Mouse (Mus musculus) MEL (cell line): ENCODE data around the gene Scn4a. TPM values are rescaled to one million over a fixed set of nuclear protein-coding genes. Genes with fewer than 3 reads are reported as not detected.

ENCODE experiments used
- DNase-seq: peaks from one replicate; pipeline ENCODE4 v3.0.0; 2011; ENCODE audit warnings: low read depth, low spot score
- H3K27ac ChIP-seq: 2 replicates; pipeline ENCODE4 v1.5.1; 2012; ENCODE audit warnings: low read depth, mild to moderate bottlenecking, control low read depth, low read length, moderate library complexity; ENCODE audit not compliant: control insufficient read depth
- H3K27me3 ChIP-seq, 2 experiments: fragments of 150-350 bp in 1 of 2; sonication (generic) in 1 of 2; 2 replicates each; pipeline ENCODE4 v1.6.1; 2012; ENCODE audit warnings: low read length in 2 of 2, mild to moderate bottlenecking in 2 of 2, improper control_type of control experiment in 1 of 2, moderate library complexity in 1 of 2; ENCODE audit not compliant: insufficient read depth in 2 of 2, control insufficient read depth in 1 of 2
- H3K36me3 ChIP-seq, 2 experiments: 2 replicates each; pipeline ENCODE4 v1.6.1; 2012 to 2014; ENCODE audit warnings: low read length in 2 of 2, improper control_type of control experiment in 1 of 2, inconsistent platforms in 1 of 2, mild to moderate bottlenecking in 1 of 2; ENCODE audit not compliant: insufficient read depth in 2 of 2, control insufficient read depth in 1 of 2
- H3K4me1 ChIP-seq, 2 experiments: fragments of 150-350 bp in 1 of 2; sonication (generic) in 1 of 2; 2 replicates each; pipeline ENCODE4 v1.6.1; 2012; ENCODE audit warnings: low read length in 2 of 2, improper control_type of control experiment in 1 of 2, mild to moderate bottlenecking in 1 of 2; ENCODE audit not compliant: insufficient read depth in 2 of 2, control insufficient read depth in 1 of 2
- H3K4me3 ChIP-seq, 2 experiments: fragments of 150-350 bp in 1 of 2; sonication (generic) in 1 of 2; 2 replicates each; pipeline ENCODE4 v1.5.1; 2012; ENCODE audit warnings: low read depth in 2 of 2, low read length in 2 of 2, mild to moderate bottlenecking in 2 of 2, moderate library complexity in 2 of 2, control low read depth in 1 of 2, improper control_type of control experiment in 1 of 2; ENCODE audit not compliant: control insufficient read depth in 1 of 2, insufficient read depth in 1 of 2
- H3K79me2 ChIP-seq: 2 replicates; pipeline ENCODE4 v1.6.1; 2012; ENCODE audit warnings: mild to moderate bottlenecking, low read length, moderate library complexity; ENCODE audit not compliant: control insufficient read depth, poor library complexity, insufficient read depth
- H3K9ac ChIP-seq: 2 replicates; pipeline ENCODE4 v1.6.1; 2012; ENCODE audit warnings: low read depth, mild to moderate bottlenecking, control low read depth, low read length, moderate library complexity; ENCODE audit not compliant: control insufficient read depth, poor library complexity, severe bottlenecking
- H3K9me3 ChIP-seq: fragments of 150-350 bp; sonication (generic); replicated peaks from 2 replicates; pipeline ENCODE4 v1.6.1; 2012; ENCODE audit warnings: mild to moderate bottlenecking, low read length, improper control_type of control experiment, moderate library complexity; ENCODE audit not compliant: insufficient read depth
- BHLHE40 ChIP-seq: IDR thresholded peaks from 2 replicates; pipeline ENCODE4 v1.6.1; 2012; ENCODE audit warnings: low read depth, mild to moderate bottlenecking, inconsistent platforms, low read length, improper control_type of control experiment, borderline replicate concordance
- CHD2 ChIP-seq: IDR thresholded peaks from 2 replicates; pipeline ENCODE4 v1.6.1; 2011; ENCODE audit warnings: low read length, improper control_type of control experiment
- CTCF ChIP-seq, 3 experiments: IDR thresholded peaks in 2 of 3; conservative IDR thresholded peaks in 1 of 3; 2 replicates each; pipeline ENCODE4 v1.5.1; 2011 to 2012; ENCODE audit warnings: low read length in 3 of 3, low read depth in 2 of 3, mild to moderate bottlenecking in 2 of 3, improper control_type of control experiment in 1 of 3, inconsistent platforms in 1 of 3, mixed read lengths in 1 of 3, moderate library complexity in 1 of 3; ENCODE audit not compliant: control insufficient read depth in 1 of 3, insufficient read depth in 1 of 3, poor library complexity in 1 of 3, severe bottlenecking in 1 of 3
- E2F4 ChIP-seq: IDR thresholded peaks from 2 replicates; pipeline ENCODE4 v1.6.1; 2011; ENCODE audit warnings: low read depth, low read length, improper control_type of control experiment, borderline replicate concordance
- EP300 ChIP-seq, 2 experiments: IDR thresholded peaks; 2 replicates each; pipeline ENCODE4 v1.6.1; 2011; ENCODE audit warnings: improper control_type of control experiment in 2 of 2, low read length in 2 of 2, low read depth in 1 of 2, mild to moderate bottlenecking in 1 of 2
- ETS1 ChIP-seq: IDR thresholded peaks from 2 replicates; pipeline ENCODE4 v1.6.1; 2012; ENCODE audit warnings: low read depth, mild to moderate bottlenecking, inconsistent platforms, low read length, improper control_type of control experiment, moderate library complexity
- GABPA ChIP-seq: IDR thresholded peaks from 2 replicates; pipeline ENCODE4 v1.6.1; 2012; ENCODE audit warnings: low read depth, mild to moderate bottlenecking, inconsistent platforms, low read length, improper control_type of control experiment, moderate library complexity
- GATA1 ChIP-seq: IDR thresholded peaks from 2 replicates; pipeline ENCODE4 v1.6.1; 2011; ENCODE audit warnings: low read depth, low read length, improper control_type of control experiment
- HCFC1 ChIP-seq: IDR thresholded peaks from 2 replicates; pipeline ENCODE4 v1.6.1; 2012; ENCODE audit warnings: low read depth, mild to moderate bottlenecking, inconsistent platforms, low read length, improper control_type of control experiment, moderate library complexity
- JUND ChIP-seq: IDR thresholded peaks from 2 replicates; pipeline ENCODE4 v1.6.1; 2011; ENCODE audit warnings: low read depth, mild to moderate bottlenecking, improper control_type of control experiment, low read length
- KAT2A ChIP-seq: conservative IDR thresholded peaks from 2 replicates; pipeline ENCODE4 v1.6.1; 2012; ENCODE audit warnings: low read depth, low read length, improper control_type of control experiment, inconsistent platforms
- MAFK ChIP-seq: IDR thresholded peaks from 2 replicates; pipeline ENCODE4 v1.6.1; 2011; ENCODE audit warnings: low read depth, mild to moderate bottlenecking, low read length, improper control_type of control experiment, borderline replicate concordance
- MAX ChIP-seq: IDR thresholded peaks from 2 replicates; pipeline ENCODE4 v1.6.1; 2011; ENCODE audit warnings: low read length, improper control_type of control experiment
- MAZ ChIP-seq: IDR thresholded peaks from 2 replicates; pipeline ENCODE4 v1.6.1; 2012; ENCODE audit warnings: low read depth, mild to moderate bottlenecking, inconsistent platforms, low read length, improper control_type of control experiment
- MEF2A ChIP-seq: IDR thresholded peaks from 2 replicates; pipeline ENCODE4 v1.6.1; 2014; ENCODE audit warnings: low read depth, mild to moderate bottlenecking, inconsistent platforms, low read length, improper control_type of control experiment; ENCODE audit not compliant: poor library complexity, insufficient replicate concordance, severe bottlenecking; ENCODE audit errors: extremely low read depth
- MXI1 ChIP-seq: IDR thresholded peaks from 2 replicates; pipeline ENCODE4 v1.6.1; 2011; ENCODE audit warnings: mild to moderate bottlenecking, low read depth, low read length, improper control_type of control experiment
- MYC ChIP-seq: IDR thresholded peaks from 2 replicates; pipeline ENCODE4 v1.6.1; 2011; ENCODE audit warnings: low read depth, mild to moderate bottlenecking, low read length, improper control_type of control experiment, moderate library complexity
- NELFE ChIP-seq: IDR thresholded peaks from 2 replicates; pipeline ENCODE4 v1.6.1; 2011; ENCODE audit warnings: low read depth, low read length, improper control_type of control experiment
- POLR2A ChIP-seq, 2 experiments: IDR thresholded peaks; 2 replicates each; pipeline ENCODE4 v1.6.1; 2011 to 2012; ENCODE audit warnings: low read length in 2 of 2, mild to moderate bottlenecking in 2 of 2, control low read depth in 1 of 2, improper control_type of control experiment in 1 of 2, low read depth in 1 of 2, moderate library complexity in 1 of 2; ENCODE audit not compliant: control insufficient read depth in 1 of 2, insufficient read depth in 1 of 2, poor library complexity in 1 of 2
- POLR2AphosphoS2 ChIP-seq: IDR thresholded peaks from 2 replicates; pipeline ENCODE4 v1.6.1; 2011; ENCODE audit warnings: low read length, improper control_type of control experiment
- POLR2AphosphoS5 ChIP-seq: IDR thresholded peaks from 2 replicates; pipeline ENCODE4 v1.6.1; 2012; ENCODE audit warnings: low read depth, borderline replicate concordance, mild to moderate bottlenecking, inconsistent platforms, low read length, moderate library complexity, mixed read lengths
- RAD21 ChIP-seq: IDR thresholded peaks from 2 replicates; pipeline ENCODE4 v1.6.1; 2011; ENCODE audit warnings: mild to moderate bottlenecking, low read depth, low read length, improper control_type of control experiment
- RCOR1 ChIP-seq: IDR thresholded peaks from 2 replicates; pipeline ENCODE4 v1.6.1; 2012; ENCODE audit warnings: low read depth, mild to moderate bottlenecking, inconsistent platforms, low read length, improper control_type of control experiment
- SIN3A ChIP-seq: IDR thresholded peaks from 2 replicates; pipeline ENCODE4 v1.6.1; 2012; ENCODE audit warnings: low read length, improper control_type of control experiment, inconsistent platforms
- SMC3 ChIP-seq: IDR thresholded peaks from 2 replicates; pipeline ENCODE4 v1.6.1; 2011; ENCODE audit warnings: low read depth, low read length, improper control_type of control experiment
- TAL1 ChIP-seq: IDR thresholded peaks from 2 replicates; pipeline ENCODE4 v1.6.1; 2012; ENCODE audit warnings: mild to moderate bottlenecking, inconsistent platforms, low read length, moderate library complexity, mixed read lengths
- TBP ChIP-seq: IDR thresholded peaks from 2 replicates; pipeline ENCODE4 v1.8.0; 2011; ENCODE audit warnings: low read depth, low read length, improper control_type of control experiment
- TCF12 ChIP-seq: IDR thresholded peaks from 2 replicates; pipeline ENCODE4 v1.6.1; 2014; ENCODE audit warnings: low read depth, mild to moderate bottlenecking, inconsistent platforms, low read length, improper control_type of control experiment, moderate library complexity
- UBTF ChIP-seq: IDR thresholded peaks from 2 replicates; pipeline ENCODE4 v1.6.1; 2012; ENCODE audit warnings: low read depth, mild to moderate bottlenecking, inconsistent platforms, low read length, improper control_type of control experiment, moderate library complexity, borderline replicate concordance; ENCODE audit not compliant: insufficient read depth
- USF1 ChIP-seq: IDR thresholded peaks from 2 replicates; pipeline ENCODE4 v1.6.1; 2014; ENCODE audit warnings: low read depth, mild to moderate bottlenecking, inconsistent platforms, low read length, improper control_type of control experiment, moderate library complexity
- USF2 ChIP-seq, 2 experiments: IDR thresholded peaks; 2 replicates each; pipeline ENCODE4 v1.6.1; 2011 to 2012; ENCODE audit warnings: improper control_type of control experiment in 2 of 2, low read length in 2 of 2, borderline replicate concordance in 1 of 2, inconsistent platforms in 1 of 2, low read depth in 1 of 2, mild to moderate bottlenecking in 1 of 2; ENCODE audit not compliant: insufficient read depth in 1 of 2
- ZC3H11A ChIP-seq: IDR thresholded peaks from 2 replicates; pipeline ENCODE4 v1.6.1; 2012; ENCODE audit warnings: low read depth, mild to moderate bottlenecking, inconsistent platforms, low read length, improper control_type of control experiment
- ZKSCAN1 ChIP-seq: IDR thresholded peaks from 2 replicates; pipeline ENCODE4 v1.6.1; 2012; ENCODE audit warnings: low read depth, mild to moderate bottlenecking, inconsistent platforms, low read length, improper control_type of control experiment, moderate library complexity
- ZNF384 ChIP-seq: IDR thresholded peaks from 2 replicates; pipeline ENCODE4 v1.6.1; 2012; ENCODE audit warnings: low read depth, mild to moderate bottlenecking, inconsistent platforms, low read length, improper control_type of control experiment
- polyA plus RNA-seq, 2 experiments: library from polyadenylated mRNA; stranded (reverse) in 1 of 2; unstranded in 1 of 2; fragments of >175 nt in 1 of 2; fragments of >200 nt in 1 of 2; gene quantifications; 2 replicates each; pipeline versions ENCODE4 v1.2.1 to v1.2.4; 2012; ENCODE audit warnings: low replicate concordance in 2 of 2, low read depth in 1 of 2; ENCODE audit not compliant: insufficient read length in 2 of 2, insufficient read depth in 1 of 2, missing spikeins in 1 of 2
- total RNA-seq: library from RNA; depleted of rRNA; stranded (reverse); fragments of 300-350 nt; gene quantifications from 2 replicates; pipeline ENCODE4 v1.2.3, GENCODE M21; 2012

The Scn4a gene
- total and polyA plus RNA-seq, 3 experiments, result 0.04 to 0.15 TPM; not detected in 1

DNA sequence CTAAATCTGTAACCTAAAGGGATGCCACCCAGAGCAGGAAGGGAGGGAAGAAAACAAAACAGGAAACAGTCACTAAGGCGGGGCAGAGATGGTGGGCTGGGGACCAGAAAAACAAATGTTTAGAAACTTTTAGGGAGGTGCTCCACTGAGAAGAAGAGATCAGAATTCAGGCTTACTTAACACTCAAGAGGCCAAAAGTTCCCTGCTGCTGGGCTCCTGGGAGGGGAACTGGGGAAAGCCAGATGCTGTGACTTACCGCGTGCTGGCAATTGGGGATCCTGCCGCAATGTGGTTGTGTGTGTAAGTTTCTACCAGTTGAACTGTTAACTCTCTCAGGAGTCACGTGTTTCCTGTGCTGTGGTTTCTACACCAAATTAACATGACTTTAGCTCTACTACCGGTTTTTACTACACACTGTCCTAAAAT, 34.7 kb upstream of the Scn4a start, which contains the start of gene Icam2 (continued):
- TF ChIP-seq NELFE, result peak; percentile 93
- no peak; the same call in 1 of the 2 replicates for TF ChIP-seq E2F4

DNA sequence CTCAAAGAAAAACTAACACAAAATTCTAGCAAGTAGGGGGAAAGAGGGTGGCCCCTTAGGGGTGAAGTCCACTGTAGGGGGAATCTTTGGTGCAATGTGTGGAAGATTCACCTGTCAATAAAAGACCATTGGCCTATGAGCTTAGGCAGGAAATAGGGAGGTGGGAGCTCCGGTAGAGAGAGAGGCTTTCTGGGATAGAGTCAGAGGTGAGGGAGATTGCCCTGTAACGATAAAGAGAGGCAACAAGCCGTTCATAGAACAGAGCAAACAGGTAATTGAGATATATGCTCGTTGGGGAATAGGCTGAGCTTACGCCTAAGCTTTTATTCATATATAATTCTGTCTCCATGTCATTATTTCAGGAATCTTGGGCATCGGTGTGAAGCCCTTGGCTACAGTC, 33.9 kb upstream of the Scn4a start:
- H3K36me3 ChIP-seq, result peaks cover 0 to 44% of the 10 kb centered on the region in 2 experiments; a peak in 2 of 4 replicates
- H3K4me3 ChIP-seq, result peak overlapping the region; percentile 64 to 80
- peaks cover 24 to 47% of the 10 kb centered on the region in 2 experiments for H3K4me1 ChIP-seq
- peak overlapping the region; percentile 96 for H3K27ac ChIP-seq
- no peaks in the 10 kb centered on the region for H3K27me3 ChIP-seq
- peak; percentile 94 for DNase-seq
- peaks cover 8% of the 10 kb centered on the region for H3K79me2 ChIP-seq
- peak overlapping the region; percentile 77 for H3K9ac ChIP-seq
- no peaks in the 10 kb centered on the region for H3K9me3 ChIP-seq
- TF ChIP-seq EP300 (IDR thresholded peaks at IDR 0.05; ENCODE audit: low read depth in 1 of 2, low read length in 2 of 2) (no peak), HCFC1 (peak; percentile 86), KAT2A (no peak; the same call in 1 of the 2 replicates), MYC (peak; percentile 62; the same call in 1 of the 2 replicates), UBTF (no peak), NELFE (peak; percentile 77), ZKSCAN1 (no peak), JUND (no peak), RCOR1 (0 out of 2 replicates have a peak, but pooled peaks have one; percentile 16), MAZ (0 out of 2 replicates have a peak, but pooled peaks have one; percentile 46), CTCF (IDR thresholded peaks at IDR 0.05 in 2 of 3, conservative IDR thresholded peaks at IDR 0.05 in 1 of 3; ENCODE audit: control insufficient read depth in 1 of 3, insufficient read depth in 1 of 3, low read depth in 2 of 3, low read length in 3 of 3, poor library complexity in 1 of 3, severe bottlenecking in 1 of 3) (no peak), TBP (peak; percentile 75), MEF2A (no peak), ZNF384 (no peak), BHLHE40 (no peak; the same call in 1 of the 2 replicates), E2F4 (no peak), TAL1 (no peak), POLR2A (IDR thresholded peaks at IDR 0.05; ENCODE audit: control insufficient read depth in 1 of 2, insufficient read depth in 1 of 2, low read depth in 1 of 2, low read length in 2 of 2, poor library complexity in 1 of 2) (peak in 1 of 2 experiments; percentile 67; a peak in 2 of 4 replicates), SMC3 (no peak), CHD2 (peak; percentile 62), SIN3A (peak; percentile 68; the same call in 1 of the 2 replicates), GATA1 (peak; percentile 90), USF2 (IDR thresholded peaks at IDR 0.05; ENCODE audit: borderline replicate concordance in 1 of 2, insufficient read depth in 1 of 2, low read depth in 1 of 2, low read length in 2 of 2) (no peak), POLR2AphosphoS2 (no peak), TCF12 (peak; percentile 49; the same call in 1 of the 2 replicates), USF1 (peak; percentile 54), GABPA (no peak), MAX (peak; percentile 46; the same call in 1 of the 2 replicates), POLR2AphosphoS5 (no peak), ZC3H11A (no peak), MXI1 (peak; percentile 57; the same call in 1 of the 2 replicates), RAD21 (no peak), MAFK (no peak), ETS1 (peak; percentile 33)
